Mouse (Mus musculus) liver, adult 10 weeks (tissue): Measurements from ENCODE around the gene Cyp2e1. TPM values are rescaled to one million over a fixed set of nuclear protein-coding genes. Genes with fewer than 3 reads are reported as not detected.

Experiments
- polyA plus RNA-seq: library from polyadenylated mRNA; stranded (reverse); fragments of 350-450 nt; fragmentation: Illumina TruSeq; extraction: RNeasy Lipid Tissue Mini Kit (QIAGEN cat#74804); gene quantifications from one replicate; pipeline ENCODE4 v1.2.3, GENCODE M21; 2014; ENCODE audit warnings: low read depth, low replicate concordance

Gene Cyp2e1
- polyA plus RNA-seq = 9,740 TPM

GRCm38 (mm10) chr7:140763447-140764020, at the start of gene Cyp2e1:
Gene Cyp2e1, plus strand, starts transcription at chr7:140763739.

DNA sequence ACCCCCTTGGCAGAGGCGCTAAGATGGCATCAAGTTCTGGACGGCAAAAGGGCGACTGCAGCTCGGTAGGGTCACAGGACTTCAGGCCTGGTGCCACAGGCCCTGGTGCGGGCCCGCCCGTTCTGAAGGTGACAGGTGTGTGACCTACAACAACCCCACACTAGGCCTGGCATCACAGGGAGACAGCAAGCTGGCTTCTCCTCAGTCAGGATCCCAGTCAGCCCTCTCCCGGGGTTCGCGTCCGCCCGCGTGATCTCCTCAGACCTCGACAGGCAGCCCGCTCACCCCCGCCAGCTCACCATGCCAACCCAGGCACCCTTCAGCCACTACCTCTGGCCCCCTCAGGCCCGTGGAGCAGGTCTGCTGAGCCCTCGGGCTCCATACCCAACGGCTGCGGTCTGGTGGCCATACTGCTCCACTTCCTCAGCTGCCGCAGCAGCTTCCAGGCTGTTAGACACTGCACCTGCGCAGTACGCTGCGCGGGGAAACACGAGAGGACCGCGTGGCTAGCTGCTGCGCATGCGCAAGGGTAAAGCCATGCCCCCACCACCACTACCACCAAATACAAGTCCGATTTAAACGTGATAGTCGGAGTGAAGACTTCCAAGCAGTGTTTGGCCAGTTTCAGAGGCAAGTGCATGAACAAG, 24.0 kb downstream of the Cyp2e1 start, which contains the start of gene Syce1:
Syce1 (minus strand) TSS at position 447 of the 647 bp plus-strand sequence.

DNA sequence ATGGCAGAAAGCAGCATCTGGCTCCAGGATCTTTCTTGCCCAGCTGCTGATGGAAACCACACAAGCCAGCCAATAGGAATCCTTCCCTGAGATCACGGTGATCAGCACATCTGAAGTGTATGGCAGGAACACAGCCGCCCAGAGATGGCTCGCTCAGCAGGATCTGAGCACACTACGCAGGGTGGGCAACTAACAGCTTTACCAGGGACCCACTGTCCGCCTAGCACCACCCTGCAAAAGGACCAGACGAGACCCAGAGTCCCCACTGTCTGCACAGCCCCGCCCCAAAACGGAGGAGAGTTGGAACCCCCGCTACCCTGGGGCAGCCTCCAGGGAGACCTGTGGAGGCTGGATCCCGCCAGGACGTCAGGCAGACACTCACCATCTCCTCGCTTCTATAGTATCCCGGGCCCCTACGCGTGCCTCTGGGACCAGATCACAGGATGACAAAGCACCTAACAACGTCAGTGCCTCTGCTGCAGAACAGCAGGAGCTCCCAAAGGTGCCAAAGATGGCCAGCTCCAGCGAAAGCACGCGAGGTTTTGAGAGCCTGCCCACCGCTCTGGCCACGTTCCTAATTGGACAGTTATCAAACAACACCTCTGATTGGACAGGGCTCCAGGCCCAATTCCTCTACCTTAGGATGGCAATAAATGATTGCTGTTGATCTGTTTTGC, 58.3 kb downstream of the Cyp2e1 start, which contains the start of gene Zfp941:
Zfp941 (minus strand) TSS at position 526 of the 677 bp plus-strand sequence.

Other genes starting within 250 kb of the Cyp2e1 start
- gene Olfr538, start 195.9 kb upstream of the Cyp2e1 start, polyA plus RNA-seq = not detected
- gene Olfr46, start 162.5 kb upstream of the Cyp2e1 start, polyA plus RNA-seq = not detected
- gene Olfr61, start 134.8 kb upstream of the Cyp2e1 start, polyA plus RNA-seq = not detected
- not detected for gene Olfr53, start 117.3 kb upstream of the Cyp2e1 start, polyA plus RNA-seq
- gene Olfr539, start 103.8 kb upstream of the Cyp2e1 start, polyA plus RNA-seq = not detected
- gene Olfr45, start 81.8 kb upstream of the Cyp2e1 start, polyA plus RNA-seq = not detected
- not detected for gene Olfr541, start 66.5 kb upstream of the Cyp2e1 start, polyA plus RNA-seq
- not detected for gene Syce1, start 24.1 kb downstream of the Cyp2e1 start, polyA plus RNA-seq
- 0.66 TPM for gene Zfp941, start 58.4 kb downstream of the Cyp2e1 start, polyA plus RNA-seq
- gene Urah, start 71.3 kb downstream of the Cyp2e1 start, polyA plus RNA-seq = 287 TPM
- not detected for gene Scgb1c1, start 81.8 kb downstream of the Cyp2e1 start, polyA plus RNA-seq
- not detected for gene Odf3, start 84.1 kb downstream of the Cyp2e1 start, polyA plus RNA-seq
- gene Gm45785, start 92.6 kb downstream of the Cyp2e1 start, polyA plus RNA-seq = not detected
- gene Ric8a, start 93.2 kb downstream of the Cyp2e1 start, polyA plus RNA-seq = 4.3 TPM
- 1.4 TPM for gene Bet1l, start 93.8 kb downstream of the Cyp2e1 start, polyA plus RNA-seq
- gene Psmd13, start 118.2 kb downstream of the Cyp2e1 start, polyA plus RNA-seq = 89.2 TPM
- gene Sirt3, start 118.6 kb downstream of the Cyp2e1 start, polyA plus RNA-seq = 15.2 TPM
- not detected for gene Cox8b, start 136.7 kb downstream of the Cyp2e1 start, polyA plus RNA-seq
- 20.5 TPM for gene Nlrp6, start 157.2 kb downstream of the Cyp2e1 start, polyA plus RNA-seq
- 2.3 TPM for gene Pgghg, start 177.7 kb downstream of the Cyp2e1 start, polyA plus RNA-seq
- gene Ifitm5, start 186.6 kb downstream of the Cyp2e1 start, polyA plus RNA-seq = not detected
- not detected for gene Gm45717, start 192.2 kb downstream of the Cyp2e1 start, polyA plus RNA-seq
- gene Ifitm2, start 192.2 kb downstream of the Cyp2e1 start, polyA plus RNA-seq = 135 TPM
- gene Ifitm1, start 203.5 kb downstream of the Cyp2e1 start, polyA plus RNA-seq = 4.2 TPM
- gene Ifitm3, start 247.0 kb downstream of the Cyp2e1 start, polyA plus RNA-seq = 163 TPM